Mouse (Mus musculus): ENCODE results near the gene Ppig. TPM values are rescaled to one million over a fixed set of nuclear protein-coding genes. Genes with fewer than 3 reads are reported as not detected.
A peak's percentile ranks its signal among the peaks of the same experiment; 100 is the strongest.
"Not testable (repeated sequence)": the region's sequence is repeated elsewhere in the genome, so short reads cannot be mapped to it uniquely, and the experiment has no call there.

The Ppig gene
- polyA plus RNA-seq (2015; fragmentation: Nextera tagmentation; extraction: Ambion mirVana), result 139 and 147 TPM in 2 replicates

DNA sequence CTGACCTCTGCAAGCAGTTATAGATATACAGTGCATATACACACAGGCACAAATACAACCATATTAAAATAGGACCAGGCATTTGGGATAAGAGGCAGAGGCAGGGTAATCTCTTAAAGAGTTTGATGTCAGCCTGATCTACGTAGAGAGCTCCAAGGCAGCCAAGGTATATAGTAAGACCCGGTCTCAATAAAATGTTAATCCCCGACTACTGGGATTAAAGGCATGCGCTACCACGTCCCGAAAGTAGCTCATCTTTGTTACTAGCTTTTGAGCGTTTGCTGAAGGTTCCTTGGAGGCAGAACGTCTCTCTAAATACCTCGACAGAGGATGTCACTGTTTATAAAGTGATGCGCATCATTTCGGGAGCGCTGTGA, at the start of gene Ppig:
Gene Ppig (plus strand): TSS at position 273 of the 377 bp plus-strand sequence.
- H3K4me3 ChIP-seq, result peak within 1 kb of the TSS; percentile 97
- peak within 1 kb of the TSS; percentile 91 for H3K9ac ChIP-seq
- H3K4me2 ChIP-seq, result peak within 1 kb of the TSS; percentile 74
- no peaks in the 10 kb centered on the region for H3K36me3 ChIP-seq (ENCODE audit: poor library complexity, severe bottlenecking)
- 5% methylated on average over 12 of the region's 12 CpGs for WGBS
- peaks cover 11% of the 10 kb centered on the region for H3K27me3 ChIP-seq
- H3K27ac ChIP-seq, result peak within 1 kb of the TSS; percentile 80
- no peaks in the 10 kb centered on the region for H3K9me3 ChIP-seq (replicated peaks)
- ATAC-seq, result no peak; the same call in 1 of the 2 replicates
- peaks cover 22% of the 10 kb centered on the region for H3K4me1 ChIP-seq

DNA sequence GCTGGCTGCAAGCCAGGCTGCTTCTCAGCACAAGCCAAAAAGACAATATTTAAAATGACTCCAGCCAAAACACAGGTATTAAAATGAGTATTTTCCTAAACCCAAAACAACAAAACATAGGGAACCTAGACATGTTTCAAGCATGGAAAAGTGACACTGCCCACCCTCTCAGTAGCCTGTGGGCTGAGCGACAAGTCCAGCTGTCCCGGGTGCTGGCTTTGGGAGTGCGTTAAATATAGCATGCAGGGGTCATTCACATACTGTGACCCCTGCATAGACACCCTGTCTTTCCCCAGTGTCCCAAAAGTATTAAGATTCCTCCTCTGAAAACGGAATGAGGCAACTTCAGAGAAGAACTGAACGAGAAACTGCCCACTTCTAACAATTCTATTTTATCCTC, 48.6 kb upstream of the Ppig start:
- Histone ChIP-seq H3K4me1 (no peaks in the 10 kb centered on the region), H3K27ac (no peak overlapping the region), H3K9me3 (replicated peaks) (no peaks in the 10 kb centered on the region), H3K4me2 (no peak overlapping the region), H3K9ac (no peak overlapping the region), H3K36me3 (ENCODE audit: poor library complexity, severe bottlenecking) (no peaks in the 10 kb centered on the region), H3K4me3 (no peak overlapping the region), H3K27me3 (no peaks in the 10 kb centered on the region)
- no peak for ATAC-seq
- WGBS, result 79% methylated on average over 5 of the region's 5 CpGs

DNA sequence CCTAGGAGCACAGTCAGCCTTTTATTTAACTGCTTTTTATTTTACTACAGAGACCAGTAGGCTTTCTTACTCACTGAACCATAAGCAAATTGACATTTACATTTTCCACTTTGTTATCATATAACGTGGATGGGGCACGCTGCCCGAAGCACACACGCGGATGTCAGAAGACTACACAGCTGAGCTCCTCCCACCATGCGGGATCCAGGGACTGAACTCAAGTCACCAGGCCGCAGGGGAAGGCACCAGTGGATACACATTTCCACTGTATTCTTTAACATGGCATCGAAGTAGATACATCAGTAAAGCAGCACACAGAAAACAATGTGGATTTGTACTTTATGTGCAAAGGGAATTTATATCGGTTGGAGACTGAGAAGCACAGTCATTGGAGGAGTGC, 47.1 kb upstream of the Ppig start:
- 79% methylated on average over 9 of the region's 9 CpGs for WGBS
- no peaks in the 10 kb centered on the region for H3K9me3 ChIP-seq (replicated peaks)
- no peak for ATAC-seq

DNA sequence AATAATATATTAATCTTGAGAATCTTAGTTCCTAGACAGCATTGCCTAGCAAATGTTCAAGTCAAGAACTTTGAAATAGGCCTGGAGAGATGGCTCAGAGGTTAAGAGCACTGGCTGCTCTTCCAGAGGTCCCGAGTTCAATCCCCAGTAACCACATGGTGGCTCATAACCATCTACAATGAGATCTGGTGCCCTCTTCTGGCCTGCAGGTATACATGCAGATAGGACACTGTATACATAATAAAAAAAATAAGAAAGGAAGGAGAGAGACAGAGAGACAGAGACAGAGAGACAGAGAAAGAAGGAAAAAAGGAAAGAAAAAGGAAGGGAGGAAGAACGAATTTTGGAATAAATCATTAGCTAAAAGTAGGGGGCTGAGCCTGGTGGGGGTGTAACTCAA, 45.6 kb upstream of the Ppig start:
- Histone ChIP-seq H3K4me3 (no peak overlapping the region), H3K4me1 (no peaks in the 10 kb centered on the region), H3K9ac (no peak overlapping the region), H3K4me2 (no peak overlapping the region), H3K9me3 (replicated peaks) (no peaks in the 10 kb centered on the region), H3K36me3 (ENCODE audit: poor library complexity, severe bottlenecking) (no peaks in the 10 kb centered on the region), H3K27me3 (no peaks in the 10 kb centered on the region), H3K27ac (no peak overlapping the region)
- 60% methylated on average over 2 of the region's 2 CpGs for WGBS
- no peak for ATAC-seq

More for the DNA sequence above, 47.1 kb upstream of the Ppig start:
- Histone ChIP-seq H3K9ac (no peak overlapping the region), H3K4me3 (no peak overlapping the region), H3K27ac (no peak overlapping the region), H3K4me2 (no peak overlapping the region), H3K27me3 (no peaks in the 10 kb centered on the region), H3K36me3 (ENCODE audit: poor library complexity, severe bottlenecking) (no peaks in the 10 kb centered on the region), H3K4me1 (no peaks in the 10 kb centered on the region)

DNA sequence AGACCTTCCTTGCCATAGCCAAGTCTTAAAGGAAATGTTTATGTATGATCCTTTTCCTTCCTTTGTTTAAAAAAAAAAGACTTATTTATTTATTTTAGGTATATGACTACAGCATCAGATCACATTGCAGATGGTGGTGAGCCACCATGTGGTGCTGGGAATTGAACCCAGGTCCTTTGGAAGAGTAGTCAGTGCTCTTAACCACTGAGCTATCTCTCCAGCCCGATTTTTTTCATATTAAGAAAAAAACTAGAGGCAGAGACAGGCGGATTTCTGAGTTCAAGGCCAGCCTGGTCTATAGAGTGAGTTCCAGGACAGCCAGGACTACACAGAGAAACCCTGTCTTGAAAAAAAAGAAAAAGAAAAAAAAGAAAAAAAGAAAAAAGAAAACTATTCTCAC, 45.1 kb upstream of the Ppig start:
- H3K27ac ChIP-seq; H3K4me1 ChIP-seq; H3K4me3 ChIP-seq; H3K9ac ChIP-seq; H3K9me3 ChIP-seq (replicated peaks); H3K27me3 ChIP-seq; H3K36me3 ChIP-seq (ENCODE audit: poor library complexity, severe bottlenecking); H3K4me2 ChIP-seq; ATAC-seq: not testable (repeated sequence)
- 86% methylated on average over 2 of the region's 2 CpGs for WGBS

DNA sequence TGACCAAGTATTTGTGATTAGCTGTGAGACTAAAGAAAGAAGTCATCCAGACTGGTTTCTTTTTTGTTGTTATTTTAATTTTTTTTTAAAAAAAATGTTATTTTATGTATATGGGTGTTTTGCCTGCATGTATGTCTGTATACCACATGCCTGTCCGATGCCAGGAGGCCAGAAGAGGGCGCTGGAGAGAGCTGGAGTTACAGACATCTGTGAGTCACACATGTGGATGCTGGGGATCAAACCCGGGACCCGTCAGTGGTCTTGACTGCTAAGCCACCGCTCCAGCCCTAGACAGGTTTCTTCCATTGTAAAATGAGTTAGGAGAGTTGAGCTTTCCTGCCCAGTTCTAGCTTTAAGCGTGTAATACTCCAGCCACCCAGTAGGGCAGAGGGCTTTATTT, 42.4 kb upstream of the Ppig start:
- H3K36me3 ChIP-seq (ENCODE audit: poor library complexity, severe bottlenecking), result no peaks in the 10 kb centered on the region; the same call in 1 of the 2 replicates
- H3K27me3 ChIP-seq, result no peaks in the 10 kb centered on the region
- H3K4me2 ChIP-seq, result no peak overlapping the region
- 65% methylated on average over 6 of the region's 6 CpGs for WGBS
- no peak for ATAC-seq
- no peak overlapping the region for H3K9ac ChIP-seq
- H3K4me1 ChIP-seq, result peaks cover 9% of the 10 kb centered on the region
- H3K4me3 ChIP-seq, result no peak overlapping the region
- H3K9me3 ChIP-seq (replicated peaks), result no peaks in the 10 kb centered on the region
- no peak overlapping the region for H3K27ac ChIP-seq

DNA sequence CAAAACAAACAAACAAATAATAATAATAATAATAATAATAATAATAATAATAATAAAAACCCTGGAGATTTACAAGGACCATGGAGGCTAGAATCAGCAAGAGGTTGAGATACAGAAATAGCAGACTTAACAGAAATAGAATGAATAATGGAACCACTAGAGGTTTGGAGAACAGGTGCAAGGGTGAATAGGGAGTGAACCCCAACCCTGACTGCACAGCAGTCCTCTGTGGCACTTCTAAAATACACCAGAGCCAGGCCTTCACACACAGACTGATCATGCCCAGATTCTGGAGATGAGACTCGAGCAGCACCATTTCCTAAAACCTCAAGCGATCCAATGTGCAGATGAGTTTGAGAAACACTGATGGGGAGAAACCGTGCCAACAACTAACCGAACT, 40.4 kb upstream of the Ppig start:
- WGBS, result 94% methylated on average over 4 of the region's 4 CpGs

DNA sequence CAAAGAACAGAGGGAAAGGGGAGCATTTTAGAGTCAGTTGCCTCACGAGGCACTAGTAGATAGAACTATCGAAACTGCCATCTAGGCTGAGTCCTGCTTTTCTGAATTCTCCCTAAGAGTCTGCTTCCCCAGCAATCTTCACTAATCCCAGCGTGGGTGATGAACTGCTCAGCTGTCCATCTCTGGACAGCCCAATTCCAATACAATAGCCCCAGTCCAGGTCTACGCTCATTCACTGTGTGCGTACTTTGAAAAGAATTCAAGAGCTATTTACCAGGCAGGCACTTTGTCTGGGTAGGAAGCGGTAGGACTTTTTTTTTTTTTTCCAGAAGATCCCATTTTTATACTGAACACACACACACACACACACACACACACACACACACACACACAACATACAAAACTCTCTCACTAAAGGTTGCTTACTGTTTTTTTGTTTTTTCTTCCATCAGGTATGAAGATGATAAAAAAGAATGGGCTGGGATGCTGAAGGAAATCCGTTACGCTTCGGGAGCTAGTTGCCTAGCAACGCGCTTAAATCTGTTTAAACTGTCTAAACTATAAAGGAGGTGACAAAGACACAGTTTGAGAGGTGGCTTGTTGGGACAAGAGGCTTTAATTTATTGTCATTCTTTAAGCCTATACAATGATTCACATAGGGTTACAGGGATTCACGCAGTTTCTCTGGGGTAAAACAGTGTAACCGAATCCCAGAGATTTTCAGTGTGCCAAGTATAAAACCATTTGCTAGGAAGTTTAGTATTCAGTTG, 39.1 kb upstream of the Ppig start:
- H3K9ac ChIP-seq, result no peak overlapping the region
- no peak overlapping the region for H3K4me3 ChIP-seq
- no peak overlapping the region for H3K27ac ChIP-seq
- H3K36me3 ChIP-seq (ENCODE audit: poor library complexity, severe bottlenecking), result peaks cover 25% of the 10 kb centered on the region
- WGBS, result 16% methylated on average over 13 of the region's 13 CpGs
- H3K27me3 ChIP-seq, result no peaks in the 10 kb centered on the region
- H3K4me1 ChIP-seq, result peaks cover 9% of the 10 kb centered on the region
- peak overlapping the region; percentile 32 for H3K4me2 ChIP-seq
- no peak for ATAC-seq
- no peaks in the 10 kb centered on the region for H3K9me3 ChIP-seq (replicated peaks)

More for the DNA sequence above, 40.4 kb upstream of the Ppig start:
- H3K9me3 ChIP-seq (replicated peaks), result no peaks in the 10 kb centered on the region
- H3K4me1 ChIP-seq, result peaks cover 9% of the 10 kb centered on the region
- no peak overlapping the region for H3K27ac ChIP-seq
- H3K4me2 ChIP-seq, result no peak overlapping the region
- ATAC-seq, result no peak
- no peaks in the 10 kb centered on the region for H3K27me3 ChIP-seq
- H3K9ac ChIP-seq, result no peak overlapping the region
- no peak overlapping the region for H3K4me3 ChIP-seq
- H3K36me3 ChIP-seq (ENCODE audit: poor library complexity, severe bottlenecking), result peaks cover 12% of the 10 kb centered on the region

DNA sequence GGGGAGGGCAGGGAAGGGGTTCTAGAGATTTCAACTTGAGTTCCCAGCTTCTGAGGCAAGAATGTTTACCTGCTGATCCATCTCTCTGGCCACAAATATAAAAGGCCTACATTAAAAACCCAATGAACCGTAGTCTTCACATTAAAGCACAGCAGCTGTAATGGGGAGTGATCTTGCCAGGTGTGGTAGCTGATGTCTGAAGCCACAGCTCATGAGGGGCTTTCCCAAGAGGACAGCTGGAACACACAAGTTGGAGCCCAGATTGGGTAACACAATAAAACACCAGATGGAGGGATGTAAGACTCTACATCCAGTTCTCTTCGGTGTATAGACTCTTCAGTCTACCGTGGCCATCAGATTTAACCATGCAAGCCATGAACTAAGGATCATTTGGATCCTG, 37.9 kb upstream of the Ppig start:
- Histone ChIP-seq H3K4me1 (peaks cover 9% of the 10 kb centered on the region), H3K9ac (no peak overlapping the region), H3K9me3 (replicated peaks) (no peaks in the 10 kb centered on the region), H3K4me3 (no peak overlapping the region), H3K36me3 (ENCODE audit: poor library complexity, severe bottlenecking) (peaks cover 32% of the 10 kb centered on the region), H3K27me3 (no peaks in the 10 kb centered on the region), H3K4me2 (no peak overlapping the region), H3K27ac (no peak overlapping the region)
- ATAC-seq, result no peak
- WGBS, result 96% methylated on average over 3 of the region's 3 CpGs

DNA sequence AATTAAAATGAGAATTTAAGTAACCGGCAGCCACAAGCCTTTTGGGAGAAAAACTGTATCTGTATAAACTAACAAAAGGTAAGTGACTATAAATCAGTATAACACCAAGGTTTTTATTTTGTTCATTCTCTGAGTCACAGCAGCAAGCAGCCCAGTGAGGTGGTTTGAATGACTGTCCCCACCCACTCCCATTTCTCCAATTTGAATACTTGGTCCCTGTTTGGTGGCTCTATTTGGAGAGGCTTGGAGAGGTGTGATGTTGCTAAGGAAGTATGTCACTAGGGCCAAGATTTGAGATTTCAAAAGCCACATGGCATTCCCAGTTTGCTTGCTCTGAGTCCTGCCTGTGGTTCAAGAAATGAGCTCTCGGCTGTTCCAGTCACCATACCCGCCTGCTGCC, 32.1 kb upstream of the Ppig start:
- H3K9ac ChIP-seq, result no peak overlapping the region

DNA sequence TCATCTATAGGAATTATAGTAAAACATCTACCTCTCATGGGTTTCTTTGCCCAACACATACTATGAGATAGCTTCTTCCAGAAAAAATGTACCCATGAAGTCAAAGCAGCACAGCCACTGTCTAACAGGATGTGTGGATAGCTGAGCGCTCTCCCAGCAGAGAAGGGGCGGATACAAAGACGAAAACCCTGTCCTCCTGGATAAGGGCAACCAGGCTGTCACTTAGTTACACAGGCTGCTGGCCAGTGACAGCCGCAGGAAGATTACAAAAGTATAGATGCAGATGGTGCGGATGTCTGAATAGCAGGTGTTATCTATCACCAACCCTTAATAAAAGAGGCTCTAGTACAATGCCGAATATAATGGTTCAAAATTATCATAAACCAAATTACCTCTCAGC, 31.5 kb upstream of the Ppig start:
- Histone ChIP-seq H3K4me1 (no peaks in the 10 kb centered on the region), H3K27ac (no peak overlapping the region), H3K4me2 (no peak overlapping the region), H3K36me3 (ENCODE audit: poor library complexity, severe bottlenecking) (peaks cover 72% of the 10 kb centered on the region), H3K9me3 (replicated peaks) (no peaks in the 10 kb centered on the region), H3K27me3 (no peaks in the 10 kb centered on the region), H3K9ac (no peak overlapping the region), H3K4me3 (no peak overlapping the region)
- ATAC-seq, result no peak
- 92% methylated on average over 6 of the region's 6 CpGs for WGBS

More for the DNA sequence above, 32.1 kb upstream of the Ppig start:
- Histone ChIP-seq H3K9me3 (replicated peaks) (no peaks in the 10 kb centered on the region), H3K36me3 (ENCODE audit: poor library complexity, severe bottlenecking) (peaks cover 75% of the 10 kb centered on the region), H3K4me2 (no peak overlapping the region), H3K27ac (no peak overlapping the region), H3K4me3 (no peak overlapping the region), H3K27me3 (no peaks in the 10 kb centered on the region), H3K4me1 (no peaks in the 10 kb centered on the region)
- 93% methylated on average over 3 of the region's 3 CpGs for WGBS
- ATAC-seq, result no peak

DNA sequence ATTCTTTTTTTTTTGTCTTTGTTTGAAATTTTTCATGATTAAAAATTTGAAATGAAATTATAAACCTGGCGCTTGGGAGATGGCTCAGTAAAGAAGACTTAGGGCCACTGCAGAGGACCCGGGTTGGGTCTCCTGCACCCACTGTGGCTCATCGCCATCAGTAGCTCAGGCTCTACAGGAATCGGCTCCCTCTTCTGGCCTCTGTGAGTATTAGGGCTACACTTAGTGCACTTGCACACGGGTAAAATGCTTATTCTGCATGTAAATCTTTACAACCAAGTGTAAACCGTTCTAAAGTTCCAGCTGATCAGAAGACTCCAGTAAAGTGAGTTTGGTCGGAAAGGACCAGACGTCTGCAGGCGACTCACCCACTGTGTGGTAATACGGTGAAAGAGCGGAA, 28.8 kb upstream of the Ppig start:
- no peak for ATAC-seq
- Histone ChIP-seq H3K9ac (no peak overlapping the region), H3K4me2 (no peak overlapping the region), H3K4me1 (no peaks in the 10 kb centered on the region), H3K36me3 (ENCODE audit: poor library complexity, severe bottlenecking) (peaks cover 64% of the 10 kb centered on the region), H3K9me3 (replicated peaks) (no peaks in the 10 kb centered on the region), H3K27ac (no peak overlapping the region), H3K4me3 (no peak overlapping the region), H3K27me3 (no peaks in the 10 kb centered on the region)
- 95% methylated on average over 11 of the region's 11 CpGs for WGBS

DNA sequence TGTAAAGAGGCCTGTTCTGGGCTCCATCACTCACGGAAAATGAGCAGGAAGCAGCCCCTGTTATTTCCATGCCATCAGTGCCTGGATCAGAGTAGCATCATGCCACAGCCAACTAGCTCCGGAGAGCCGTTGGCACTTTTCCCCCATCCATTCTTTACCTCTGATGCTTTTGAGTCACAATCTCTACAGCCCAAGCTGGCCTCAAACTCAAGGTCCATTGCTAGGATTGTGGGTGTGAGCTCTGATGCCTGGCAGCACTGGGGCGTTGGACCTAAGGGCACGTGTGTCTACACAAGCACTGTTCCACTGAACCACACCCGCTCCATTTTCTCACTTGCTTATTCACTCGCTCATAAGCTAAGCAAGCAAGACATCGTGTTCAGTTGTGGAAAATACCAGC, 21.9 kb upstream of the Ppig start:
- no peak overlapping the region for H3K4me2 ChIP-seq
- H3K9ac ChIP-seq, result no peak overlapping the region
- H3K36me3 ChIP-seq (ENCODE audit: poor library complexity, severe bottlenecking), result peaks cover 63% of the 10 kb centered on the region
- no peaks in the 10 kb centered on the region for H3K27me3 ChIP-seq
- no peak overlapping the region for H3K4me3 ChIP-seq
- no peak for ATAC-seq
- WGBS, result 96% methylated on average over 8 of the region's 8 CpGs
- H3K9me3 ChIP-seq (replicated peaks), result no peaks in the 10 kb centered on the region
- no peak overlapping the region for H3K27ac ChIP-seq
- H3K4me1 ChIP-seq, result no peaks in the 10 kb centered on the region

Measured in forebrain, embryonic 13.5 days (tissue).